Mouse (Mus musculus) hindbrain, postnatal 0 days (tissue): ENCODE results near the gene Hdac9. TPM values are rescaled to one million over a fixed set of nuclear protein-coding genes. Genes with fewer than 3 reads are reported as not detected.

Experiments
- ATAC-seq: fragments of 200-750 bp; cut with Nextera tagmentation; 2 replicates; pipeline ENCODE4 v1.8.0; 2017; ENCODE audit warnings: mild to moderate bottlenecking, moderate TSS enrichment, moderate library complexity
- DNase-seq: peaks from one replicate; pipeline ENCODE4 v3.0.0-alpha.2; 2015; ENCODE audit warnings: low spot score
- H3K27ac ChIP-seq: fragments of 300-500 bp; sonication (generic); 2 replicates; pipeline ENCODE4 v1.5.1; 2014; ENCODE audit warnings: mild to moderate bottlenecking
- H3K27me3 ChIP-seq: fragments of 300-500 bp; sonication (generic); 2 replicates; pipeline ENCODE4 v1.6.1; 2014; ENCODE audit warnings: low read length, mixed read lengths; ENCODE audit not compliant: insufficient read depth
- H3K36me3 ChIP-seq: fragments of 300-500 bp; sonication (generic); 2 replicates; pipeline ENCODE4 v1.6.1; 2014; ENCODE audit warnings: low read length, mixed read lengths; ENCODE audit not compliant: insufficient read depth
- H3K4me1 ChIP-seq: fragments of 300-500 bp; sonication (generic); 2 replicates; pipeline ENCODE4 v1.6.1; 2014; ENCODE audit warnings: antibody characterized with exemption, low read length, mixed read lengths; ENCODE audit not compliant: insufficient read depth
- H3K4me2 ChIP-seq: fragments of 300-500 bp; sonication (generic); 2 replicates; pipeline ENCODE4 v1.6.1; 2014; ENCODE audit warnings: low read depth, mild to moderate bottlenecking, low read length, moderate library complexity, mixed read lengths
- H3K4me3 ChIP-seq: fragments of 300-500 bp; sonication (generic); 2 replicates; pipeline ENCODE4 v1.5.1; 2014; ENCODE audit warnings: low read length
- H3K9ac ChIP-seq: fragments of 300-500 bp; sonication (generic); replicated peaks from 2 replicates; pipeline ENCODE4 v1.6.1; 2014; ENCODE audit warnings: mild to moderate bottlenecking, low read length, moderate library complexity, mixed read lengths
- H3K9me3 ChIP-seq: fragments of 300-500 bp; sonication (generic); 2 replicates; pipeline ENCODE4 v1.6.1; 2016; ENCODE audit warnings: low read length, mixed read lengths
- CTCF ChIP-seq: IDR thresholded peaks from 2 replicates; pipeline ENCODE4 v1.5.1; 2016; ENCODE audit warnings: antibody characterized with exemption, control low read depth, low read depth
- WGBS: fragments of 180-500 bp; shearing (Covaris S2); extraction: QIAGEN DNeasy Blood & Tissue Kit; methylation state at CpG from one replicate; pipeline ENCODE4 v1.1.7; 2014; 5-methylcytosine and 5-hydroxymethylcytosine counted together
- polyA plus RNA-seq: library from polyadenylated mRNA; unstranded; fragments of >200 nt; fragmentation: Nextera tagmentation; extraction: Ambion mirVana; gene quantifications from 2 replicates; pipeline ENCODE4 v1.2.1, GENCODE M21; 2015
- total RNA-seq: library from RNA; depleted of rRNA; stranded (reverse); fragments of >200 nt; gene quantifications from 2 replicates; pipeline ENCODE4 v1.2.3, GENCODE M21; 2014

Gene Hdac9
- total and polyA plus RNA-seq, 2 experiments from 2014 or later = 12.2 to 14.8 TPM

- Histone ChIP-seq H3K4me3 (no peak overlapping the region), H3K27me3 (no peaks in the 10 kb centered on the region), H3K27ac (no peak overlapping the region), H3K4me1 (no peaks in the 10 kb centered on the region), H3K9ac (no peak overlapping the region), H3K36me3 (no peaks in the 10 kb centered on the region), H3K9me3 (no peaks in the 10 kb centered on the region), H3K4me2 (no peak overlapping the region)
- DNase-seq = peak; percentile 20
- TF ChIP-seq CTCF = no peak
- ATAC-seq = no peak
- 44% methylated on average over 5 of the region's 5 CpGs for WGBS
These were observed 761.2 kb downstream of the Hdac9 start for GRCm38 (mm10) chr12:34155740-34156139.

- DNase-seq (no peak), ATAC-seq (no peak)
- Histone ChIP-seq H3K36me3 (no peaks in the 10 kb centered on the region), H3K4me2 (no peak overlapping the region), H3K9me3 (no peaks in the 10 kb centered on the region), H3K27ac (no peak overlapping the region), H3K27me3 (no peaks in the 10 kb centered on the region), H3K4me1 (no peaks in the 10 kb centered on the region), H3K9ac (no peak overlapping the region), H3K4me3 (no peak overlapping the region)
- 67% methylated on average over 3 of the region's 3 CpGs for WGBS
- TF ChIP-seq CTCF = no peak
These were observed 762.1 kb downstream of the Hdac9 start for GRCm38 (mm10) chr12:34154757-34155156.

GRCm38 (mm10) chr12:34151336-34151735 is 765.6 kb downstream of the Hdac9 start:
- no peak overlapping the region for H3K4me2 ChIP-seq
- H3K9ac ChIP-seq = no peak overlapping the region
- no peak overlapping the region for H3K27ac ChIP-seq
- no peaks in the 10 kb centered on the region for H3K36me3 ChIP-seq
- 76% methylated on average over 3 of the region's 3 CpGs for WGBS
- no peak overlapping the region for H3K4me3 ChIP-seq
- DNase-seq (no peak), ATAC-seq (no peak)
- no peaks in the 10 kb centered on the region for H3K9me3 ChIP-seq
- H3K4me1 ChIP-seq = no peaks in the 10 kb centered on the region
- TF ChIP-seq CTCF = no peak
- H3K27me3 ChIP-seq = no peaks in the 10 kb centered on the region

GRCm38 (mm10) chr12:34142743-34143142 is 774.2 kb downstream of the Hdac9 start:
- H3K27ac ChIP-seq = no peak overlapping the region
- no peak overlapping the region for H3K9ac ChIP-seq
- H3K4me2 ChIP-seq = no peak overlapping the region
- no peaks in the 10 kb centered on the region for H3K9me3 ChIP-seq
- TF ChIP-seq CTCF = no peak
- 98% methylated on average over 2 of the region's 2 CpGs for WGBS
- no peaks in the 10 kb centered on the region for H3K27me3 ChIP-seq
- ATAC-seq = no peak
- no peaks in the 10 kb centered on the region for H3K4me1 ChIP-seq
- DNase-seq = no peak
- H3K36me3 ChIP-seq = no peaks in the 10 kb centered on the region
- H3K4me3 ChIP-seq = no peak overlapping the region

GRCm38 (mm10) chr12:34113336-34113735 is 803.6 kb downstream of the Hdac9 start:
- no peaks in the 10 kb centered on the region for H3K9me3 ChIP-seq
- H3K4me2 ChIP-seq = no peak overlapping the region
- no peaks in the 10 kb centered on the region for H3K4me1 ChIP-seq
- no peak for ATAC-seq
- DNase-seq = no peak
- no peak overlapping the region for H3K27ac ChIP-seq
- no peak overlapping the region for H3K4me3 ChIP-seq
- no peaks in the 10 kb centered on the region for H3K36me3 ChIP-seq
- 38% methylated on average over 1 of the region's 1 CpGs for WGBS
- TF ChIP-seq CTCF = no peak
- H3K9ac ChIP-seq = no peak overlapping the region
- no peaks in the 10 kb centered on the region for H3K27me3 ChIP-seq

GRCm38 (mm10) chr12:34092953-34093352 is 823.9 kb downstream of the Hdac9 start:
- H3K36me3 ChIP-seq = no peaks in the 10 kb centered on the region
- H3K4me3 ChIP-seq = no peak overlapping the region
- H3K27ac ChIP-seq = no peak overlapping the region
- ATAC-seq (no peak), DNase-seq (no peak)
- no peak overlapping the region for H3K9ac ChIP-seq
- no peaks in the 10 kb centered on the region for H3K27me3 ChIP-seq
- H3K4me2 ChIP-seq = no peak overlapping the region
- no peaks in the 10 kb centered on the region for H3K9me3 ChIP-seq
- H3K4me1 ChIP-seq = no peaks in the 10 kb centered on the region
- TF ChIP-seq CTCF = no peak
- 76% methylated on average over 4 of the region's 4 CpGs for WGBS

- 98% methylated on average over 1 of the region's 1 CpGs for WGBS
- no peak for ATAC-seq
- H3K4me1 ChIP-seq = no peaks in the 10 kb centered on the region
These were observed 825.0 kb downstream of the Hdac9 start for GRCm38 (mm10) chr12:34091851-34092250.

More at GRCm38 (mm10) chr12:34091851-34092250, 825.0 kb downstream of the Hdac9 start:
- Histone ChIP-seq H3K4me2 (no peak overlapping the region), H3K27ac (no peak overlapping the region), H3K4me3 (no peak overlapping the region), H3K27me3 (no peaks in the 10 kb centered on the region), H3K36me3 (no peaks in the 10 kb centered on the region), H3K9ac (no peak overlapping the region), H3K9me3 (no peaks in the 10 kb centered on the region)
- DNase-seq = no peak
- no peak for TF ChIP-seq CTCF
